Mouse (Mus musculus): ENCODE results near the gene Slc25a36. TPM values are rescaled to one million over a fixed set of nuclear protein-coding genes. Genes with fewer than 3 reads are reported as not detected.

The Slc25a36 gene
- polyA plus RNA-seq, 1 experiment from 2014 or later: 75.6 TPM

DNA sequence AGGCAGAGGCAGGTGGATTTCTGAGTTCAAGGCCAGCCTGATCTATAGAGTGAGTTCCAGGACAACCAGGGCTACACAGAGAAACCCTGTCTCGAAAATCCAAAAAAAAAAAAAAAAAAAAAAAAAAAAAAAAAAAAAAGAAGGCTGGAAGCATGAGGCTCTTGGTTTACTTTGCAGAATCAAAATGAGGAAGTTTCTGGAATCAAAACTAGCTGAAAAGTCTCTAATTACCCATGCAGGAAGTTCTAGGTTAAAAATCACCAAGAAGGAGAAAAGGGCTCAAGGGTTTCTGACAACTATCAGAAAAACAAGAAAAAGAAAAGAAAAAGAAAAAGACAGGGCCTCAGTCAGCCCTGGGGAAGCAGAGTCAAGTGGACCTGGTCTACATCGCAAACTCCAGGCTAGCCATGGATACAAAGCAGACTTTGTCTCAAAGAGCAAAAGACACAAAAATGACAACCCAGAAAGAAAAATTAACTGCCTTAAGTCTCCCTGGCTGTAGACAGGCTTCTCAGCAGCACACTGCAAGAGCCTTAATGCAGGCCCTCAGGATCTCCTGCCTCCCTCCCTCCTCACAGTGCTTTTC lies 5.5 kb downstream of the Slc25a36 start:
- no peaks in the 10 kb centered on the region for H3K27me3 ChIP-seq (ENCODE audit: control insufficient read depth, insufficient read depth, low read length)
- H3K9me3 ChIP-seq (ENCODE audit: control insufficient read depth, low read length): no peaks in the 10 kb centered on the region
- H3K4me1 ChIP-seq (ENCODE audit: control insufficient read depth, insufficient read depth, low read length): no peaks in the 10 kb centered on the region
- H3K36me3 ChIP-seq (ENCODE audit: control insufficient read depth, insufficient read depth, low read length): no peaks in the 10 kb centered on the region; the same call in 1 of the 2 replicates
- no peak overlapping the region for H3K4me3 ChIP-seq (ENCODE audit: low read depth, low read length)
- no peak overlapping the region for H3K27ac ChIP-seq (replicated peaks; ENCODE audit: low read depth, low read length)
- ATAC-seq (ENCODE audit: insufficient number of reproducible peaks, low FRiP score, low TSS enrichment, low read depth) (no peak), DNase-seq (ENCODE audit: low spot score) (no peak)
- WGBS: 83% methylated on average over 2 of the region's 2 CpGs
- no peak overlapping the region for H3K4me2 ChIP-seq (ENCODE audit: low read depth, severe bottlenecking)
- no peak overlapping the region for H3K9ac ChIP-seq (ENCODE audit: low read length)

GRCm38 (mm10) chr9:97103376-97104061 lies 7.4 kb downstream of the Slc25a36 start:
- H3K27me3 ChIP-seq (ENCODE audit: control insufficient read depth, insufficient read depth, low read length): no peaks in the 10 kb centered on the region
- no peak overlapping the region for H3K4me2 ChIP-seq (ENCODE audit: low read depth, severe bottlenecking)
- no peaks in the 10 kb centered on the region for H3K9me3 ChIP-seq (ENCODE audit: control insufficient read depth, low read length)
- no peaks in the 10 kb centered on the region; the same call in 1 of the 2 replicates for H3K36me3 ChIP-seq (ENCODE audit: control insufficient read depth, insufficient read depth, low read length)
- no peak overlapping the region for H3K27ac ChIP-seq (replicated peaks; ENCODE audit: low read depth, low read length)
- DNase-seq (ENCODE audit: low spot score) (no peak), ATAC-seq (ENCODE audit: insufficient number of reproducible peaks, low FRiP score, low TSS enrichment, low read depth) (no peak)
- H3K9ac ChIP-seq (ENCODE audit: low read length): no peak overlapping the region
- no peaks in the 10 kb centered on the region for H3K4me1 ChIP-seq (ENCODE audit: control insufficient read depth, insufficient read depth, low read length)
- H3K4me3 ChIP-seq (ENCODE audit: low read depth, low read length): no peak overlapping the region
- WGBS: 84% methylated on average over 2 of the region's 2 CpGs

DNA sequence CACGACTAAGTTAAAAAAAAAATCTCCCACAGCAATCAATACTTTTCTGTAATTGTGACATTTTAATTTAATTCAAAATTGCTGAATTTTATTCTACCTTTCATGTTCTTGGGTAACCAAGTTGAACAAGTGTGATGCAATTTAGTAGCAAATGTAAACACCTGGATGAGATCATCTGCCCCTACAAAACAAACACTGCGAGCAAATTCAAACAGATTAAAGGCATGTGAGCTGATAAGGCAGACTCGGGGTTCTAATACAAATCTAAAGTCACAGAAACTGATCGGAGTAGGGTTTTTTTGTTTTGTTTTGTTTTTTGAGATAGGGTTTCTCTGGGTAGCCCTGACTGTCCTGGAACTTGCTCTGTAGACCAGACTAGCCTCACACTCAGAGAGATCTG lies 12.0 kb downstream of the Slc25a36 start:
- no peak overlapping the region for H3K27ac ChIP-seq (replicated peaks; ENCODE audit: low read depth, low read length)
- 83% methylated on average over 4 of the region's 4 CpGs for WGBS
- ATAC-seq (ENCODE audit: insufficient number of reproducible peaks, low FRiP score, low TSS enrichment, low read depth): no peak
- H3K36me3 ChIP-seq (ENCODE audit: control insufficient read depth, insufficient read depth, low read length): peaks cover 6% of the 10 kb centered on the region; the same call in 1 of the 2 replicates
- no peaks in the 10 kb centered on the region for H3K9me3 ChIP-seq (ENCODE audit: control insufficient read depth, low read length)
- DNase-seq (ENCODE audit: low spot score): no peak
- no peak overlapping the region for H3K4me2 ChIP-seq (ENCODE audit: low read depth, severe bottlenecking)
- H3K9ac ChIP-seq (ENCODE audit: low read length): no peak overlapping the region
- no peaks in the 10 kb centered on the region for H3K4me1 ChIP-seq (ENCODE audit: control insufficient read depth, insufficient read depth, low read length)
- no peak overlapping the region for H3K4me3 ChIP-seq (ENCODE audit: low read depth, low read length)
- no peaks in the 10 kb centered on the region for H3K27me3 ChIP-seq (ENCODE audit: control insufficient read depth, insufficient read depth, low read length)

GRCm38 (mm10) chr9:97096180-97096579 lies 14.8 kb downstream of the Slc25a36 start:
- H3K4me2 ChIP-seq (ENCODE audit: low read depth, severe bottlenecking): no peak overlapping the region
- ATAC-seq (ENCODE audit: insufficient number of reproducible peaks, low FRiP score, low TSS enrichment, low read depth) (no peak), DNase-seq (ENCODE audit: low spot score) (no peak)
- peaks cover 7% of the 10 kb centered on the region; the same call in 1 of the 2 replicates for H3K36me3 ChIP-seq (ENCODE audit: control insufficient read depth, insufficient read depth, low read length)
- no peaks in the 10 kb centered on the region for H3K4me1 ChIP-seq (ENCODE audit: control insufficient read depth, insufficient read depth, low read length)
- WGBS: 93% methylated on average over 1 of the region's 1 CpGs
- no peak overlapping the region for H3K4me3 ChIP-seq (ENCODE audit: low read depth, low read length)
- H3K9ac ChIP-seq (ENCODE audit: low read length): no peak overlapping the region
- no peak overlapping the region for H3K27ac ChIP-seq (replicated peaks; ENCODE audit: low read depth, low read length)
- H3K9me3 ChIP-seq (ENCODE audit: control insufficient read depth, low read length): no peaks in the 10 kb centered on the region
- no peaks in the 10 kb centered on the region for H3K27me3 ChIP-seq (ENCODE audit: control insufficient read depth, insufficient read depth, low read length)

DNA sequence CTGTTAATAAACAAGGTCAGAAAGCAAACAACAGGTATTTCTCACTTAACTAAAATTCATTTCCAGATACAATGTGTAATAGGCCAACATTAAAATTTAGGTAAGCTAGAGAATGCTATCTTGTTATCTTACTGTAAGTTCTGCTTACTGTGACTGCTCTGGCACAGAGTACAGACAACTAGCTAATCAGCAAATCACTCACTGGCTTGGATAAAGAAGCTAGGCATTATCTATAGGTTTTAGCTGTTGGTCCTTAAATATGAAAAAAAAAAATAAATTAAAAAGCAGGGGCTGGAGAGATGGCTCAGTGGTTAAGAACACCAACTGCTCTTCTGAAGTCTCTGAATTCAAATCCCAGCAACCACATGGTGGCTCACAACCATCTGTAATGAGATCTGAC lies 23.1 kb downstream of the Slc25a36 start:
- no peak for DNase-seq (ENCODE audit: low spot score)
- no peak overlapping the region for H3K9ac ChIP-seq (ENCODE audit: low read length)
- no peak overlapping the region for H3K4me2 ChIP-seq (ENCODE audit: low read depth, severe bottlenecking)
- no peak for ATAC-seq (ENCODE audit: insufficient number of reproducible peaks, low FRiP score, low TSS enrichment, low read depth)
- H3K27ac ChIP-seq (replicated peaks; ENCODE audit: low read depth, low read length): no peak overlapping the region
- H3K4me3 ChIP-seq (ENCODE audit: low read depth, low read length): no peak overlapping the region
- no peaks in the 10 kb centered on the region for H3K9me3 ChIP-seq (ENCODE audit: control insufficient read depth, low read length)
- H3K36me3 ChIP-seq (ENCODE audit: control insufficient read depth, insufficient read depth, low read length): peaks cover 4% of the 10 kb centered on the region; the same call in 1 of the 2 replicates
- no peaks in the 10 kb centered on the region for H3K4me1 ChIP-seq (ENCODE audit: control insufficient read depth, insufficient read depth, low read length)
- H3K27me3 ChIP-seq (ENCODE audit: control insufficient read depth, insufficient read depth, low read length): no peaks in the 10 kb centered on the region

DNA sequence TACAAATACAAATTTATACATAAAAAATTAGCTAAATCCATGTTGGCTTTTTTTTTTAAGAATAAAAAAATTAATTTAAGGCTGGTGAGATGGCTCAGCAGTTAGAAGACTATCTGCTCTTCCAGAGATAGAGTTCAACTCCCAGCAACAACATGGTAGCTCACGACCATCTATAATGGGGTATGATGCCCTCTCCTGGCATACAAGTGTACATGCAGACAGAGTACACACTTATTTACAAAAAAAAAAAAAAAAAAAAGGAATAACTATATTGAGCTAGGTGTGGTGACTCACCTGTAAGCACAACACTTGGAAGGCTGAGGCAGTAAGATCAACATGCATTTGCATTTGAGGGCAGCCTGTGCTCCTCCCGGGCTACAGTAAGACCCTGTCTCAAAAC lies 26.3 kb downstream of the Slc25a36 start:
- H3K27me3 ChIP-seq (ENCODE audit: control insufficient read depth, insufficient read depth, low read length): no peaks in the 10 kb centered on the region
- no peak for DNase-seq (ENCODE audit: low spot score)
- no peak overlapping the region for H3K27ac ChIP-seq (replicated peaks; ENCODE audit: low read depth, low read length)
- no peak overlapping the region for H3K4me2 ChIP-seq (ENCODE audit: low read depth, severe bottlenecking)
- H3K4me3 ChIP-seq (ENCODE audit: low read depth, low read length): no peak overlapping the region
- H3K36me3 ChIP-seq (ENCODE audit: control insufficient read depth, insufficient read depth, low read length): peaks cover 8% of the 10 kb centered on the region; the same call in 1 of the 2 replicates
- no peaks in the 10 kb centered on the region for H3K4me1 ChIP-seq (ENCODE audit: control insufficient read depth, insufficient read depth, low read length)
- ATAC-seq (ENCODE audit: insufficient number of reproducible peaks, low FRiP score, low TSS enrichment, low read depth): no peak
- no peak overlapping the region for H3K9ac ChIP-seq (ENCODE audit: low read length)
- no peaks in the 10 kb centered on the region for H3K9me3 ChIP-seq (ENCODE audit: control insufficient read depth, low read length)
- WGBS: 89% methylated on average over 2 of the region's 2 CpGs

DNA sequence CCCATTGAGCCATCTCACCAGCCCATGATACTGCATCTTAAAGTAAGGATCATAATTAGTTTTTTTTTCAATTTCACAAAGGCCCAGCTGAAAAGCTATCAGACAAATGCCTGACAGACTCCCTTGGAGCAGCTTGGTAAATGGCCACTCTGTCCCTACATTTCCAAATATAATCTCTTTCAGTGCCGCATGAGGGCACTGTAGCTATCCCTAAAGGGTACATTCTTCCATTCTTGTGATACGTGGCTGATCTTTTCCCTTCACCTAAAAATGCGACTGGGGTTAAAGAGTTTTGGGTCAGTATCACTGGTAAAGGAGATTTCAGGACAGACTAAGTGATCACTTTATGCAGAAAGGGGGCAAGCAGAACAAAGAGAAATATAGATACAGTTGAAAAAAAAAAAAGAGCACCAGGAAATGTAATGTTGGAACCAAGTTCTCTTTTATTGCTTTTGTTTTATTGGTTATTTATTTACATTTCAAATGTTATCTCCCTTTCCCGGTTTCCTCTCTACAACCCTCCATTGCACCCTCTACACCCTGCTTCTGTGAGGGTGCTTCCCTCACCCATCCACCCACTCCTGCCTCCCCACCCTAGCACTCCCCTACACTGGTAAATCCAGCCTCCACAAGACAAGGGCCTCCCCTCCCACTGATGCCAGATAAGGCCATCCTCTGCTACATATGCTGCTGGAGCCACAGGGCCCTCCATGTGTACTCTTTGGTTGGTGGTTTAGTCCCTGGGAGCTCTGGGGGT lies 29.7 kb downstream of the Slc25a36 start:
- ATAC-seq (ENCODE audit: insufficient number of reproducible peaks, low FRiP score, low TSS enrichment, low read depth) (no peak), DNase-seq (ENCODE audit: low spot score) (no peak)
- Histone ChIP-seq H3K36me3 (ENCODE audit: control insufficient read depth, insufficient read depth, low read length) (peaks cover 9% of the 10 kb centered on the region), H3K4me2 (ENCODE audit: low read depth, severe bottlenecking) (no peak overlapping the region), H3K9ac (ENCODE audit: low read length) (no peak overlapping the region), H3K4me3 (ENCODE audit: low read depth, low read length) (no peak overlapping the region), H3K27me3 (ENCODE audit: control insufficient read depth, insufficient read depth, low read length) (no peaks in the 10 kb centered on the region), H3K4me1 (ENCODE audit: control insufficient read depth, insufficient read depth, low read length) (no peaks in the 10 kb centered on the region), H3K27ac (replicated peaks; ENCODE audit: low read depth, low read length) (no peak overlapping the region), H3K9me3 (ENCODE audit: control insufficient read depth, low read length) (no peaks in the 10 kb centered on the region)
- WGBS: 81% methylated on average over 4 of the region's 4 CpGs

GRCm38 (mm10) chr9:97069911-97070310 lies 41.0 kb downstream of the Slc25a36 start:
- 93% methylated on average over 5 of the region's 5 CpGs for WGBS
- H3K36me3 ChIP-seq (ENCODE audit: control insufficient read depth, insufficient read depth, low read length): no peaks in the 10 kb centered on the region
- no peak overlapping the region for H3K4me2 ChIP-seq (ENCODE audit: low read depth, severe bottlenecking)
- ATAC-seq (ENCODE audit: insufficient number of reproducible peaks, low FRiP score, low TSS enrichment, low read depth) (no peak), DNase-seq (ENCODE audit: low spot score) (no peak)
- no peaks in the 10 kb centered on the region for H3K27me3 ChIP-seq (ENCODE audit: control insufficient read depth, insufficient read depth, low read length)
- no peak overlapping the region for H3K9ac ChIP-seq (ENCODE audit: low read length)
- peaks cover 2% of the 10 kb centered on the region; the same call in 1 of the 2 replicates for H3K4me1 ChIP-seq (ENCODE audit: control insufficient read depth, insufficient read depth, low read length)
- no peaks in the 10 kb centered on the region for H3K9me3 ChIP-seq (ENCODE audit: control insufficient read depth, low read length)
- H3K4me3 ChIP-seq (ENCODE audit: low read depth, low read length): no peak overlapping the region
- H3K27ac ChIP-seq (replicated peaks; ENCODE audit: low read depth, low read length): no peak overlapping the region
